Mouse (Mus musculus) neural tube, embryonic 14.5 days (tissue): Measurements from ENCODE around the gene Rtl8a. TPM values are rescaled to one million over a fixed set of nuclear protein-coding genes. Genes with fewer than 3 reads are reported as not detected.
"Not testable (repeated sequence)": the region's sequence is repeated elsewhere in the genome, so short reads cannot be mapped to it uniquely, and the experiment has no call there.

Experiments
- ATAC-seq: fragments of 200-750 bp; cut with Nextera tagmentation; 2 replicates; pipeline ENCODE4 v1.8.0; 2017; ENCODE audit warnings: low read depth, mild to moderate bottlenecking, moderate TSS enrichment, moderate library complexity
- H3K27ac ChIP-seq: fragments of 300-500 bp; sonication (generic); 2 replicates; pipeline ENCODE4 v1.5.1; 2014; ENCODE audit warnings: low read depth, mild to moderate bottlenecking, control low read depth, low read length, moderate library complexity, mixed read lengths
- H3K27me3 ChIP-seq: fragments of 300-500 bp; sonication (generic); 2 replicates; pipeline ENCODE4 v1.6.1; 2014; ENCODE audit warnings: low read length; ENCODE audit not compliant: control insufficient read depth, insufficient read depth
- H3K36me3 ChIP-seq: fragments of 300-500 bp; sonication (generic); 2 replicates; pipeline ENCODE4 v1.6.1; 2014; ENCODE audit warnings: low read length, mixed read lengths; ENCODE audit not compliant: control insufficient read depth, insufficient read depth
- H3K4me1 ChIP-seq: fragments of 300-500 bp; sonication (generic); 2 replicates; pipeline ENCODE4 v1.6.1; 2014; ENCODE audit warnings: low read length; ENCODE audit not compliant: control insufficient read depth, insufficient read depth
- H3K4me2 ChIP-seq: fragments of 300-500 bp; sonication (generic); 2 replicates; pipeline ENCODE4 v1.6.1; 2014; ENCODE audit warnings: mild to moderate bottlenecking, low read depth, low read length, control low read depth
- H3K4me3 ChIP-seq: fragments of 300-500 bp; sonication (generic); 2 replicates; pipeline ENCODE4 v1.5.1; 2014; ENCODE audit warnings: low read depth, low read length, control low read depth, mixed read lengths
- H3K9ac ChIP-seq: fragments of 300-500 bp; sonication (generic); replicated peaks from 2 replicates; pipeline ENCODE4 v1.6.1; 2014; ENCODE audit warnings: low read depth, mild to moderate bottlenecking, control low read depth, low read length, mixed read lengths
- H3K9me3 ChIP-seq: fragments of 300-500 bp; sonication (generic); 2 replicates; pipeline ENCODE4 v1.6.1; 2016; ENCODE audit warnings: low read length; ENCODE audit not compliant: control insufficient read depth
- WGBS: fragments of 180-500 bp; shearing (Covaris S2); extraction: QIAGEN DNeasy Blood & Tissue Kit; methylation state at CpG from one replicate; pipeline ENCODE4 v1.1.7; 2014; 5-methylcytosine and 5-hydroxymethylcytosine counted together
- polyA plus RNA-seq: library from polyadenylated mRNA; unstranded; fragments of >200 nt; fragmentation: Nextera tagmentation; extraction: Ambion mirVana; gene quantifications from 2 replicates; pipeline ENCODE4 v1.2.1, GENCODE M21; 2014

Rtl8a gene
- polyA plus RNA-seq, 1 experiment from 2014 or later: 276 TPM

DNA sequence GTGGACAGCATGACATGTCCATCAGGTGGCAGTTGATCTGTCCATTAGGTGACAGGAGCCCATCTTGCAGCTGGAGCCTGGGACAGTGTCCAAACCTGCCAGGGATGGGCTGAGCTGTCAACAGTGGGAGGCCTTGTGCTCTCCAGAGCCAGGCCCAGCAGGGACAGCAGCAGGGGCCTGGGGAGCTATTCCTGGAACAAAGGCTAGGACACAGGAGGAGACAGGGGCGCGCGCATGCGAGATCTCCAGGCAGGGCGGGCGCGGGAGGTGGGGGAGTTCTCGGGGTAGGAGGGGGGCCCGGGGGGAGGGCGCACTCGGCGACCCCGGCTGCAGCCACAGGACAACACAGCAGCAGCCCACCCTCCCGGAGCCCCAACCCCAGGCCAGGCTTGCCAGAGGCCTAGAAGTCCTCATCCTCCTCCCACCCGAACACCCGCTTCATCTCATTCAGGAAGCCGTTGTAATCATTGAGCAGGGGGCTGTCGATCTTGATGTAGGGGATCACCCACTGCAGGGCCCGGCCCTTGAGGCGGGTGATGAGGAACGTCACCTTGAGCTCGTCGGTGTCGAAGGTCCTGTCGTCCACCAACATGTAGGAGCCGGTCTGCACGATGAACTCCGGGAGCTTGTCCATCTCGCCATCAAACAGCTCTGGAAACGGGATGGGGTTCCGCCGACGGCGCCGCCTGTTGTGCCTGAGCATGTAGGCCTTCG lies 26.2 kb upstream of the Rtl8a start:
- not testable (repeated sequence) for H3K9me3 ChIP-seq, H3K4me1 ChIP-seq, H3K27ac ChIP-seq, H3K27me3 ChIP-seq, H3K36me3 ChIP-seq
- ATAC-seq: peak; percentile 60
- Histone ChIP-seq H3K9ac (0 out of 2 replicates have a peak overlapping the region, but pooled peaks have one; percentile 32), H3K4me3 (peak overlapping the region; percentile 26), H3K4me2 (peak overlapping the region; percentile 18; the same call in 1 of the 2 replicates)
- no CpG with 5 or more reads among the region's 36 CpGs for WGBS

DNA sequence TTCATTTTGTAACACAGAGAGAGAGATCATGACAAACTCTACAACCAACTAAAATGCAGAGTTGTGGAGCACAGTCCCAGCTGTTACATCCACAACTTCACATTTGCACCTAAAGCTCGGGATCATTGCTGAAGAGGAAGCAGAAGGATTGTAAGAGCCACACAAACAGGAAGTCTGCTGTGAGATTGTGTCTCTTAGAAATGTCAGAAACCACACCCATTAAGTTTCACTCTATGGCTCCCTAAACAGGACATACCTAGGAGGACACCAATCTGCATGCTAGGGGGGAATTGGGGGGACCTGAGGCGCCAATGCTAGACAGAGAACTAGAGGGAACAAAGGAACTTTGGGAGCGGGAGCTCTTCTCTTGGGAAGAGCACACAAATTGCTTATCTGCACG lies 9.4 kb upstream of the Rtl8a start:
- not testable (repeated sequence) for H3K9me3 ChIP-seq, H3K27ac ChIP-seq, H3K9ac ChIP-seq, H3K4me3 ChIP-seq, H3K27me3 ChIP-seq, H3K4me2 ChIP-seq, H3K36me3 ChIP-seq, H3K4me1 ChIP-seq, ATAC-seq
- WGBS: 71% methylated on average over 4 of the region's 4 CpGs

DNA sequence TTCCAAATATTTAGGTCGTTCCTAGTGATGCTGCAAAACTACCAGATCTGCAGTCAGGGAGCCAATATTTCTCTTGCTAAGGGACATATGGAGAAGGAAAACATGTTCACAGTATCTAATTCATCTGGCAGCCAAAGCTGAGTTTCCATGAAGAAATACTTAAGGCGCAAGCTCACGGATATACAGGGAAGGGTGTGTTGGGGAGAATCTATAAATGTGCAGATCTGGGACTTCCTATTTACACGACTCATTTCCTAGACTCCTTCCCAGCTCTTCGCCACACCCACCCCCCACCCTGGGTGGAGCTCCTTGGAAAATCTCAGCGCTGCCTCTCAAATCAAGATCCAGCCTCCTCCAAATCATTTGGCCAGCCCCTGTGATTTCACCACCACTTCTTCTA lies 2.4 kb upstream of the Rtl8a start:
- H3K4me1 ChIP-seq: no peaks in the 10 kb centered on the region
- ATAC-seq: no peak
- H3K4me2 ChIP-seq: no peak overlapping the region
- H3K27ac ChIP-seq: no peak overlapping the region
- 79% methylated on average over 6 of the region's 6 CpGs for WGBS
- H3K9me3 ChIP-seq: no peaks in the 10 kb centered on the region
- no peaks in the 10 kb centered on the region for H3K27me3 ChIP-seq
- no peaks in the 10 kb centered on the region for H3K36me3 ChIP-seq
- H3K4me3 ChIP-seq: no peak overlapping the region
- no peak overlapping the region for H3K9ac ChIP-seq

DNA sequence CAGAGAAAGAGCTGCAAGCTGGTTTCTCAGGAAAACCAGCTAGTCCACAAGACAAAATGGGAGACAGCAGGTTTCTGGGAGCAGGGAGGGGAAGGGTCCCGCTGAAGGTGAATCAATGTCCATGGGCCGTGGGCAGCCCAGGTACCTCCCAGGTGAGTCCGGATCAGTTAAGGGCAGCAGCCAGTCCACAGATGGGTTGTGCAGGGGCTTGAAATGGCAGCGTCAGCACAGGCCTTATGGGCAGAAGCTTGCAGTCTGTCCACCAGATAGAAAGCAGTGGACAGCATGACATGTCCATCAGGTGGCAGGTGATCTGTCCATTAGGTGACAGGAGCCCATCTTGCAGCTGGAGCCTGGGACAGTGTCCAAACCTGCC lies 890 bp downstream of the Rtl8a start:
- H3K4me1 ChIP-seq, H3K9me3 ChIP-seq, H3K36me3 ChIP-seq, H3K9ac ChIP-seq, H3K27me3 ChIP-seq, H3K4me3 ChIP-seq, H3K27ac ChIP-seq: not testable (repeated sequence)
- peak overlapping the region; percentile 35; the same call in 1 of the 2 replicates for H3K4me2 ChIP-seq
- 38% methylated on average over 3 of the region's 4 CpGs for WGBS
- peak; percentile 5 for ATAC-seq

GRCm38 (mm10) chrX:53638107-53638506 lies 5.4 kb downstream of the Rtl8a start:
- H3K4me1 ChIP-seq, H3K4me3 ChIP-seq, H3K36me3 ChIP-seq, H3K4me2 ChIP-seq, ATAC-seq, H3K9ac ChIP-seq, H3K27ac ChIP-seq, H3K27me3 ChIP-seq, H3K9me3 ChIP-seq: not testable (repeated sequence)
- 58% methylated on average over 3 of the region's 3 CpGs for WGBS

DNA sequence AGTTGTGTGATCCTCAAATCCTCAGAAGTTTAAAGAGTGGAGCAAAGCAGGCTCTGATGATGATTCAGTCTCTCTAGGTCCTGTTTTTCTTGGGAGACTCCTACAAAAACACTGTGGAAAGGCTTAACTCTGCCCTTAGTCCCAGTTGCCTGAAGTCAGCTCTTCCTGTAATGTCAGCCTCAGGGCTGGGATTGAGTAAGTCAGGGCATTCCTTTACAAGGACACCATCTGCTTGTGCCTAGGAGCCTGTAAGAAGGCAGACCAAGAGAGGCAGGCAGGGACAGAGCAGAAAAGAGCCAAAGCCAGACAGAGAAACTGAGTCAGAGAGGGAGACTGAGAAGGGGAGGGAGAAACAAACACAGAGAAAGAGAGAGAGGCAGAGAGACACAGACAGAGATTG lies 32.1 kb downstream of the Rtl8a start:
- H3K4me2 ChIP-seq, H3K4me1 ChIP-seq, ATAC-seq: not testable (repeated sequence)

GRCm38 (mm10) chrX:53610571-53610970 lies 32.9 kb downstream of the Rtl8a start:
- no peaks in the 10 kb centered on the region for H3K36me3 ChIP-seq

More for the DNA sequence above, 32.1 kb downstream of the Rtl8a start:
- not testable (repeated sequence) for H3K4me3 ChIP-seq, H3K27me3 ChIP-seq, H3K9ac ChIP-seq, H3K27ac ChIP-seq, H3K9me3 ChIP-seq, H3K36me3 ChIP-seq

DNA sequence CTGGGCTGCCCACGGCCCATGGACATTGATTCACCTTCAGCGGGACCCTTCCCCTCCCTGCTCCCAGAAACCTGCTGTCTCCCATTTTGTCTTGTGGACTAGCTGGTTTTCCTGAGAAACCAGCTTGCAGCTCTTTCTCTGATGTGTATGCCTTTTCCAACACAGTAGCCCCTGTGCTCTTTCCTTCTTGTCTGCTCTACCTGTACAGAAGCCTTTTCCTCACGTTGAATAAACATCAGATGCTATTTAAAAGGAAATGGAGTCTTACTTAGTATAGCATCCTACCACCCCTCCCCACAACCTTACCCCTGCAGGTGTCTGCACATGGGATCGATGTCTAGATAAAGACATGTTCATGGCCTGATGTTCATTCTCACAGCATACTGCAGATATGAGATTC lies 34.6 kb downstream of the Rtl8a start, which contains the start of gene Gm14597:
Gene Gm14597 (minus strand): TSS at position 101 of the 400 bp plus-strand sequence.
- not testable (repeated sequence) for H3K4me1 ChIP-seq, H3K36me3 ChIP-seq, ATAC-seq, H3K9me3 ChIP-seq, H3K27me3 ChIP-seq
- peak within 1 kb of the TSS; percentile 75 for H3K9ac ChIP-seq
- H3K4me3 ChIP-seq: peak within 1 kb of the TSS; percentile 44
- peak within 1 kb of the TSS; percentile 48 for H3K4me2 ChIP-seq
- H3K27ac ChIP-seq: peak within 1 kb of the TSS; percentile 70
- 55% methylated on average over 2 of the region's 4 CpGs for WGBS

More at GRCm38 (mm10) chrX:53610571-53610970, 32.9 kb downstream of the Rtl8a start:
- H3K4me1 ChIP-seq: no peaks in the 10 kb centered on the region
- no peaks in the 10 kb centered on the region for H3K27me3 ChIP-seq
- H3K9me3 ChIP-seq: no peaks in the 10 kb centered on the region
- ATAC-seq: no peak
- WGBS: 4% methylated on average over 3 of the region's 3 CpGs
- no peak overlapping the region for H3K4me2 ChIP-seq
- no peak overlapping the region for H3K4me3 ChIP-seq
- H3K27ac ChIP-seq: no peak overlapping the region
- H3K9ac ChIP-seq: no peak overlapping the region

- 25% methylated on average over 18 of the region's 18 CpGs for WGBS
- Histone ChIP-seq H3K9me3 (no peaks in the 10 kb centered on the region), H3K36me3 (no peaks in the 10 kb centered on the region)
Measured at GRCm38 (mm10) chrX:53608122-53608813, 35.2 kb downstream of the Rtl8a start.

More at GRCm38 (mm10) chrX:53608122-53608813, 35.2 kb downstream of the Rtl8a start:
- Histone ChIP-seq H3K9ac (peak overlapping the region; percentile 75), H3K4me3 (peak overlapping the region; percentile 44), H3K27ac (peak overlapping the region; percentile 70), H3K27me3 (no peaks in the 10 kb centered on the region), H3K4me2 (peak overlapping the region; percentile 48), H3K4me1 (no peaks in the 10 kb centered on the region)
- ATAC-seq: peak; percentile 55
